ENCODE assay signal across 8 mouse cellular contexts in genomic region chr6:135197446-135197845, GRCm38 (mm10). TPM values are rescaled to one million over a fixed set of nuclear protein-coding genes. Genes with fewer than 3 reads are reported as not detected.
A peak's percentile ranks its signal among the peaks of the same experiment; 100 is the strongest.
DNase-seq lines count a peak whose midpoint lies in the region; ATAC-seq and TF ChIP-seq lines count a peak whose summit lies in the region.

No protein-coding gene starts in this region.

- H3K4me2 ChIP-seq in limb, embryonic 15.5 days, result peak overlapping the region; percentile 92

- no peaks in the 10 kb centered on the region for H3K36me3 ChIP-seq in spleen, adult 2 months (ENCODE audit: control insufficient read depth, insufficient read depth, low read length)
- H3K36me3 ChIP-seq in limb, embryonic 15.5 days, result no peaks in the 10 kb centered on the region

- H3K4me3 ChIP-seq in cerebellum, adult 2 months (replicated peaks; ENCODE audit: insufficient read depth, low read depth, low read length), result peak overlapping the region; percentile 89
- peak overlapping the region; percentile 98 for H3K4me3 ChIP-seq in spleen, adult 2 months (ENCODE audit: extremely low read depth, insufficient read depth, insufficient read length)
- H3K4me3 ChIP-seq in limb, embryonic 15.5 days, result peak overlapping the region; percentile 92

- intact Hi-C loops in left cerebral cortex, postnatal 14 days (cut with DNase I), result no loop called here

- WGBS in cerebellum, adult 2 months, result 11% methylated on average over 7 of the region's 7 CpGs
- 16% methylated on average over 7 of the region's 7 CpGs for WGBS in spleen, adult 2 months
- 13% methylated on average over 7 of the region's 7 CpGs for WGBS in limb, embryonic 15.5 days

- H3K4me1 ChIP-seq in cerebellum, adult 2 months (ENCODE audit: control insufficient read depth, insufficient read depth, low read length), result no peaks in the 10 kb centered on the region
- H3K4me1 ChIP-seq in spleen, adult 2 months (ENCODE audit: control insufficient read depth, insufficient read depth, insufficient read length), result peaks cover 6% of the 10 kb centered on the region
- H3K4me1 ChIP-seq in limb, embryonic 15.5 days, result peaks cover 13% of the 10 kb centered on the region

- DNase-seq in cerebellum, adult 2 months, result no peak
- DNase-seq in cerebellum, adult 11-12 months, result no peak
- DNase-seq in spleen, adult 2 months (ENCODE audit: low read depth in 1 of 2, low spot score in 2 of 2), result no peak
- no peak for DNase-seq in spleen, adult 18-20 months
- no peak for DNase-seq in adrenal gland, postnatal 36 days
- DNase-seq in left cerebral cortex, postnatal 14 days (ENCODE audit: low spot score in 2 of 2), result no peak
- DNase-seq in adrenal gland, postnatal 4 days (ENCODE audit: low spot score in 2 of 2), result no peak

- TF ChIP-seq CTCF in cerebellum, adult 2 months (IDR thresholded peaks at IDR 0.05; ENCODE audit: borderline replicate concordance, insufficient read depth, low read depth, low read length), result no peak
- TF ChIP-seq CTCF in spleen, adult 2 months (IDR thresholded peaks at IDR 0.05; ENCODE audit: extremely low read depth, insufficient read depth, insufficient read length, insufficient replicate concordance), result no peak

- H3K27ac ChIP-seq in cerebellum, adult 2 months (ENCODE audit: insufficient read depth, low read length), result no peak overlapping the region; the same call in 1 of the 2 replicates
- no peak overlapping the region for H3K27ac ChIP-seq in spleen, adult 2 months (ENCODE audit: insufficient read depth, low read length)
- H3K27ac ChIP-seq in limb, embryonic 15.5 days, result no peak overlapping the region

- no peaks in the 10 kb centered on the region; the same call in 1 of the 2 replicates for H3K27me3 ChIP-seq in cerebellum, adult 2 months (ENCODE audit: control insufficient read depth, insufficient read depth, low read length)
- H3K27me3 ChIP-seq in spleen, adult 2 months (ENCODE audit: control insufficient read depth, insufficient read depth, low read length), result no peaks in the 10 kb centered on the region
- no peaks in the 10 kb centered on the region for H3K27me3 ChIP-seq in limb, embryonic 15.5 days

- no peak for ATAC-seq in limb, embryonic 15.5 days (ENCODE audit: insufficient number of reproducible peaks, low FRiP score, low TSS enrichment, low read depth)

- no peaks in the 10 kb centered on the region for H3K9me3 ChIP-seq in limb, embryonic 15.5 days

- no peak for TF ChIP-seq POLR2A in cerebellum, adult 2 months (IDR thresholded peaks at IDR 0.05; ENCODE audit: borderline replicate concordance, insufficient read depth, low read length)
- no peak for TF ChIP-seq POLR2A in spleen, adult 2 months (IDR thresholded peaks at IDR 0.05; ENCODE audit: low read depth, low read length)

- peak overlapping the region; percentile 90; the same call in 1 of the 2 replicates for H3K9ac ChIP-seq in limb, embryonic 15.5 days

RNA-seq across cellular contexts. Expression of gene Fam234b, which starts 0.3 kb away (rescaled TPM):
- polyA plus RNA-seq in cerebellum, adult 2 months (2012; rRNA removed), result 115 and 118 TPM in 2 replicates
- 13.5 and 16.3 TPM in 2 replicates for polyA plus RNA-seq in spleen, adult 2 months (2012; rRNA removed)
- polyA plus RNA-seq in limb, embryonic 15.5 days (2015; fragmentation: Nextera tagmentation; extraction: Ambion mirVana), result 23.8 and 26.4 TPM in 2 replicates
- total RNA-seq in adrenal gland, postnatal 36 days (2021), result 10 to 100 TPM; 26.5 to 31.9 TPM
- total RNA-seq in left cerebral cortex, postnatal 14 days (2021), result 100 to 1,000 TPM; 118 to 124 TPM
- 10 to 100 TPM; 40.8 to 44.7 TPM for total RNA-seq in adrenal gland, postnatal 4 days (2021)

RNA-seq across cellular contexts. Expression of gene Hebp1, which starts 0.4 kb away (rescaled TPM):
- polyA plus RNA-seq in cerebellum, adult 2 months (2012; rRNA removed), result 20.8 and 22.9 TPM in 2 replicates
- polyA plus RNA-seq in spleen, adult 2 months (2012; rRNA removed), result 52.5 and 53.8 TPM in 2 replicates
- polyA plus RNA-seq in limb, embryonic 15.5 days (2015; fragmentation: Nextera tagmentation; extraction: Ambion mirVana), result 10.9 and 14.7 TPM in 2 replicates
- total RNA-seq in adrenal gland, postnatal 36 days (2021), result 10 to 100 TPM; 18.2 to 28.0 TPM
- 10 to 100 TPM; 38.5 to 41.6 TPM for total RNA-seq in left cerebral cortex, postnatal 14 days (2021)
- 10 to 100 TPM; 41.4 to 43.6 TPM for total RNA-seq in adrenal gland, postnatal 4 days (2021)

RNA-seq across cellular contexts. Expression of gene Gsg1, which starts 56.7 kb away (rescaled TPM):
- 0.13 TPM in 1 of 2 replicates, not detected in the other for polyA plus RNA-seq in cerebellum, adult 2 months (2012; rRNA removed)
- polyA plus RNA-seq in spleen, adult 2 months (2012; rRNA removed), result 0.83 and 1.1 TPM in 2 replicates
- 2.5 and 3.2 TPM in 2 replicates for polyA plus RNA-seq in limb, embryonic 15.5 days (2015; fragmentation: Nextera tagmentation; extraction: Ambion mirVana)
- total RNA-seq in adrenal gland, postnatal 36 days (2021), result not detected
- total RNA-seq in left cerebral cortex, postnatal 14 days (2021), result not detected
- not detected for total RNA-seq in adrenal gland, postnatal 4 days (2021)
